Mouse (Mus musculus) midbrain, embryonic 10.5 days (tissue): ENCODE data around the gene Ttc28. TPM values are rescaled to one million over a fixed set of nuclear protein-coding genes. Genes with fewer than 3 reads are reported as not detected.

Experiments used
- DNase-seq: peaks from one replicate; pipeline ENCODE4 v3.0.0-alpha.2; 2017; ENCODE audit warnings: low spot score
- H3K27ac ChIP-seq: fragments of 300-500 bp; sonication (generic); replicated peaks from 2 replicates; pipeline ENCODE4 v1.5.1; 2016; ENCODE audit warnings: mild to moderate bottlenecking
- H3K27me3 ChIP-seq: fragments of 300-500 bp; sonication (generic); 2 replicates; pipeline ENCODE4 v1.6.1; 2016; ENCODE audit warnings: low read depth, mild to moderate bottlenecking; ENCODE audit not compliant: poor library complexity, severe bottlenecking
- H3K36me3 ChIP-seq: fragments of 300-500 bp; sonication (generic); 2 replicates; pipeline ENCODE4 v1.6.1; 2016; ENCODE audit warnings: mild to moderate bottlenecking, moderate library complexity
- H3K4me1 ChIP-seq: fragments of 300-500 bp; sonication (generic); 2 replicates; pipeline ENCODE4 v1.6.1; 2016
- H3K4me3 ChIP-seq: fragments of 300-500 bp; sonication (generic); 2 replicates; pipeline ENCODE4 v1.5.1; 2016; ENCODE audit warnings: mild to moderate bottlenecking, moderate library complexity
- H3K9me3 ChIP-seq: fragments of 300-500 bp; sonication (generic); replicated peaks from 2 replicates; pipeline ENCODE4 v1.6.1; 2016; ENCODE audit warnings: mild to moderate bottlenecking
- WGBS: fragments of 180-500 bp; shearing (Covaris S2); methylation state at CpG from one replicate; pipeline ENCODE4 v1.1.7; 2016; 5-methylcytosine and 5-hydroxymethylcytosine counted together
- polyA plus RNA-seq: library from polyadenylated mRNA; unstranded; fragments of >200 nt; fragmentation: Nextera tagmentation; extraction: Ambion mirVana; gene quantifications from 2 replicates; pipeline ENCODE4 v1.2.1, GENCODE M21; 2016

Ttc28 gene
- polyA plus RNA-seq, 1 experiment from 2014 or later = 9.4 TPM

- H3K9me3 ChIP-seq = no peaks in the 10 kb centered on the region
- WGBS = 90% methylated on average over 4 of the region's 4 CpGs
- peaks cover 30% of the 10 kb centered on the region for H3K4me1 ChIP-seq
- H3K27me3 ChIP-seq = peaks cover 39% of the 10 kb centered on the region
- H3K27ac ChIP-seq = no peak overlapping the region
- H3K36me3 ChIP-seq = no peaks in the 10 kb centered on the region
- DNase-seq = no peak
- H3K4me3 ChIP-seq = no peak overlapping the region
Observed at GRCm38 (mm10) chr5:111065770-111066169, 186.2 kb downstream of the Ttc28 start.

GRCm38 (mm10) chr5:111069503-111069902 lies 189.9 kb downstream of the Ttc28 start:
- peaks cover 53% of the 10 kb centered on the region for H3K27me3 ChIP-seq
- no peak overlapping the region for H3K4me3 ChIP-seq
- peaks cover 7% of the 10 kb centered on the region; the same call in 1 of the 2 replicates for H3K9me3 ChIP-seq
- DNase-seq = no peak
- WGBS = 92% methylated on average over 5 of the region's 5 CpGs
- no peaks in the 10 kb centered on the region for H3K36me3 ChIP-seq
- peaks cover 38% of the 10 kb centered on the region for H3K4me1 ChIP-seq
- H3K27ac ChIP-seq = no peak overlapping the region

GRCm38 (mm10) chr5:111069931-111070330 lies 190.3 kb downstream of the Ttc28 start:
- Histone ChIP-seq H3K4me3 (no peak overlapping the region), H3K27ac (no peak overlapping the region), H3K36me3 (no peaks in the 10 kb centered on the region), H3K4me1 (peaks cover 37% of the 10 kb centered on the region), H3K9me3 (peaks cover 7% of the 10 kb centered on the region; the same call in 1 of the 2 replicates), H3K27me3 (peaks cover 53% of the 10 kb centered on the region)
- WGBS = 88% methylated on average over 5 of the region's 5 CpGs
- DNase-seq = no peak

GRCm38 (mm10) chr5:111070361-111070760 lies 190.8 kb downstream of the Ttc28 start:
- WGBS = 41% methylated on average over 6 of the region's 6 CpGs
- no peak overlapping the region for H3K4me3 ChIP-seq
- H3K27ac ChIP-seq = no peak overlapping the region
- H3K4me1 ChIP-seq = peaks cover 37% of the 10 kb centered on the region
- peaks cover 55% of the 10 kb centered on the region for H3K27me3 ChIP-seq
- H3K9me3 ChIP-seq = peaks cover 7% of the 10 kb centered on the region; the same call in 1 of the 2 replicates
- no peak for DNase-seq
- H3K36me3 ChIP-seq = no peaks in the 10 kb centered on the region

- Histone ChIP-seq H3K36me3 (no peaks in the 10 kb centered on the region), H3K9me3 (peaks cover 7% of the 10 kb centered on the region; the same call in 1 of the 2 replicates), H3K4me1 (peaks cover 26% of the 10 kb centered on the region), H3K27ac (peak overlapping the region; percentile 13; the same call in 1 of the 2 replicates), H3K4me3 (no peak overlapping the region), H3K27me3 (peaks cover 36% of the 10 kb centered on the region)
- no peak for DNase-seq
- 69% methylated on average over 6 of the region's 6 CpGs for WGBS
Observed at GRCm38 (mm10) chr5:111073316-111073736, 193.7 kb downstream of the Ttc28 start.

GRCm38 (mm10) chr5:111074050-111074449 lies 194.4 kb downstream of the Ttc28 start:
- Histone ChIP-seq H3K4me1 (peaks cover 26% of the 10 kb centered on the region), H3K27ac (no peak overlapping the region), H3K27me3 (peaks cover 29% of the 10 kb centered on the region), H3K9me3 (peaks cover 7% of the 10 kb centered on the region; the same call in 1 of the 2 replicates), H3K36me3 (no peaks in the 10 kb centered on the region), H3K4me3 (no peak overlapping the region)
- WGBS = 53% methylated on average over 7 of the region's 7 CpGs
- no peak for DNase-seq

- peaks cover 19% of the 10 kb centered on the region for H3K27me3 ChIP-seq
- H3K9me3 ChIP-seq = peaks cover 7% of the 10 kb centered on the region; the same call in 1 of the 2 replicates
- H3K27ac ChIP-seq = no peak overlapping the region
- peaks cover 16% of the 10 kb centered on the region for H3K4me1 ChIP-seq
- no peaks in the 10 kb centered on the region for H3K36me3 ChIP-seq
- DNase-seq = no peak
- WGBS = 85% methylated on average over 5 of the region's 5 CpGs
- no peak overlapping the region for H3K4me3 ChIP-seq
Observed at GRCm38 (mm10) chr5:111075841-111076240, 196.2 kb downstream of the Ttc28 start.

GRCm38 (mm10) chr5:111077261-111077660 lies 197.7 kb downstream of the Ttc28 start:
- Histone ChIP-seq H3K36me3 (no peaks in the 10 kb centered on the region), H3K4me1 (peaks cover 16% of the 10 kb centered on the region), H3K27ac (no peak overlapping the region), H3K4me3 (no peak overlapping the region), H3K9me3 (peaks cover under 1% of the 10 kb centered on the region; the same call in 1 of the 2 replicates), H3K27me3 (peaks cover 9% of the 10 kb centered on the region; the same call in 1 of the 2 replicates)
- no peak for DNase-seq
- WGBS = 96% methylated on average over 9 of the region's 9 CpGs

- Histone ChIP-seq H3K36me3 (no peaks in the 10 kb centered on the region), H3K4me3 (no peak overlapping the region), H3K9me3 (no peaks in the 10 kb centered on the region), H3K27me3 (no peaks in the 10 kb centered on the region), H3K27ac (no peak overlapping the region), H3K4me1 (no peaks in the 10 kb centered on the region)
- no peak for DNase-seq
- WGBS = 89% methylated on average over 5 of the region's 5 CpGs
Observed at GRCm38 (mm10) chr5:111080601-111081000, 201.0 kb downstream of the Ttc28 start.

GRCm38 (mm10) chr5:111085849-111086248 lies 206.2 kb downstream of the Ttc28 start:
- no peak overlapping the region for H3K27ac ChIP-seq
- 92% methylated on average over 4 of the region's 4 CpGs for WGBS

GRCm38 (mm10) chr5:111096750-111097149 lies 217.1 kb downstream of the Ttc28 start:
- Histone ChIP-seq H3K36me3 (peaks cover 20% of the 10 kb centered on the region), H3K4me1 (peaks cover 47% of the 10 kb centered on the region), H3K4me3 (no peak overlapping the region), H3K27me3 (0 out of 2 replicates have a peak, but pooled peaks cover 3% of the 10 kb centered on the region), H3K27ac (peak overlapping the region; percentile 42; the same call in 1 of the 2 replicates), H3K9me3 (no peaks in the 10 kb centered on the region)
- no peak for DNase-seq
- 41% methylated on average over 5 of the region's 5 CpGs for WGBS

More at GRCm38 (mm10) chr5:111085849-111086248, 206.2 kb downstream of the Ttc28 start:
- Histone ChIP-seq H3K4me3 (no peak overlapping the region), H3K4me1 (no peaks in the 10 kb centered on the region), H3K9me3 (no peaks in the 10 kb centered on the region), H3K36me3 (peaks cover 16% of the 10 kb centered on the region), H3K27me3 (no peaks in the 10 kb centered on the region)
- no peak for DNase-seq

GRCm38 (mm10) chr5:111097233-111098160 lies 217.9 kb downstream of the Ttc28 start:
- Histone ChIP-seq H3K4me1 (peaks cover 47% of the 10 kb centered on the region), H3K9me3 (no peaks in the 10 kb centered on the region), H3K36me3 (peaks cover 28% of the 10 kb centered on the region), H3K27me3 (0 out of 2 replicates have a peak, but pooled peaks cover 3% of the 10 kb centered on the region), H3K4me3 (no peak overlapping the region), H3K27ac (peak overlapping the region; percentile 73)
- WGBS = 71% methylated on average over 11 of the region's 11 CpGs
- DNase-seq = no peak
